Mouse (Mus musculus) gastrocnemius, postnatal 10 days (tissue): ENCODE data around the gene Klf12. TPM values are rescaled to one million over a fixed set of nuclear protein-coding genes. Genes with fewer than 3 reads are reported as not detected.

Source experiments
- DNase-seq: peaks from one replicate; pipeline ENCODE4 v3.0.0; 2021; ENCODE audit warnings: mixed read lengths
- total RNA-seq, 2 experiments: library from RNA; stranded (reverse); gene quantifications; 2 replicates each; pipeline ENCODE4 v1.2.3; 2021

Gene Klf12
- total RNA-seq, 2 experiments from 2014 or later = 11.8 to 14.2 TPM

DNA sequence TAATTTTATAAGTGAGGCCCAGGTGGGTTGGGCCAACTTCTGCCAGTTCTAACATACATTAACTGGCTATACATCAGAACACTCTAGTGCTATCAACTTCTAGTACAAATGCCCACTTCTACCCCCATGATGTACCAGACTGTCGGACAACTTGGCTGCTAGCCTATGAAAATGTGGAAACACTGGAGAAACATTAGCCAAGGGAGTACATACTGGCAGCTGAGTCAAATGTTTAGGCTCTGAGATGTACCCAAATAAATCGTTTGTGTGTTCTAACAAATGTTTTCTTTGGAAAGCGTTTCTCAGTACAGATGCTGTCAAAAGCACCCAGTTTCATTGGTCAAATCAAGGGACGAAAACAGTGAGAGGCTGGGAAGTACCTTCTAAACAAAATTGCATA, 152.0 kb downstream of the Klf12 start:
- DNase-seq = no peak

DNA sequence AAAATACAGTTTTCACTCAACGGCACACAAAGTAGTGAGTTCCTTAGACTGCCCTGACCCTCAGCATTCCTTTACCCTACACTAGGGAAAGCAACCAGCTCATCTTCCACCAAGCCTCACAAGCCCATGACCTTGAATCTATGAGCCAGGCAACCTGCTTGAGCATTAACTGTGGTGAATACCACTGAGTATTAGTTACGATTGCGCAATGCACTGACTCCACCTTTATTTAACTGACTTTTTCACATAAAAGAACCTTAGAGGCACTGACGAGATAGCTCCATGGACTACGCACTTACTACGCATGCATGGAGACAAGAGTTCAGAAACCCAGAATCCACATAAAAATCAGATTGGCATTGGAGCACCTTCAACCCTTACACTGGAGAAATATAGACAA, 158.4 kb downstream of the Klf12 start:
- DNase-seq = no peak

DNA sequence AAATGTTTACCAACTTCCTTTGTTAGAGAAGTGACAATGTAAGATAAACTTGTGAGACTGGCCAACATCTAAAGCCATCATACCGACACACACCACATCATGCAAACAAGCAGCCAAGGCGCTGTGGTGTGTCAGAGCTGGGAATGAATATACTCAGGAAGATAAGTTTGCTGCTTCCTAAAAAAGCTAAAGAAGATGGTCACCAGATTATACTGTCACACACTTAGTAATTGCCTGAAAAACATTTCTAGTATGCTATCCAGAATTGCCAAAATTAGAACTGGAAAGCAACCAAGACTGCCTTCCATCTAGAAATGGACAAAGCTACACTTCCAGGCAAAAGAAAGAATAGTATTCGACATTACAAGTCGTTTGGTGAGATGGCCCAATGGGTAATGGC, 163.4 kb downstream of the Klf12 start:
- no peak for DNase-seq

DNA sequence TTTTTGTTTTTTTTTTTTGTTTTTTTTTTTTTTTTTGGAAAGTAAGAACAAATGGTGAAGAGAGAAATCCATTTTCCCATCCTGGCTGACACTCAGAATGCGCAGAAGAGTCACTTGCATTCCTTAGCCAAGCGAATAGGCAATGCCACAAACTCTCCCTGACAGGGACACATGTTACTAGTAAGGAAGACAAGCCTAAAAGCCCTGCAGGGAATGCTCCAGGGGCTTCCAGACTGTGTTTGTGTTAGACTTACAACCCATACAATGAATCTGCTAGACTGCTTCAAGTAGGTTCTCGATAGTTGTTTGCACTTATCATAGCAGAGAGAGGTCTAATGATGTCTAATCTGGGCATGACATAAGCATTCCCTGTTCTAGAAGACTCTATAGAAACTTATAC, 164.6 kb downstream of the Klf12 start:
- DNase-seq = no peak

DNA sequence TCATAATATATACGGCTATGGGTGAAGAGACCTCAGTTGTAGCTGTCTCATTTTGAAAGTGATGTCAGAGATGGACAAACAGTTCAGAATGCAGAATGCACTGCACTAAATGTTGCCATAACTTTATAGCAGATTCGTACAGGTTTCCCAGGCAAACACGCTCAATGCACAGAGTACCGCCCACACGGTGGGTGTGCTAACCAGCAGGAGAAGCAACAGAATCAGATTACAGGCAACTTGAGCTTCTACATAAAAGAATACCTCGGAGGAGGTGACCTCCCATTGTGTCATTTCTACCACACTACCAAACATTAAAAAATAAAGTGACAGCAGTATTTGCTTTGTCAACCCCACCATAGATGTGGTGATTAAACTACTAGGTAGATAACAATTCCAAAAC, 171.1 kb downstream of the Klf12 start:
- DNase-seq = no peak

DNA sequence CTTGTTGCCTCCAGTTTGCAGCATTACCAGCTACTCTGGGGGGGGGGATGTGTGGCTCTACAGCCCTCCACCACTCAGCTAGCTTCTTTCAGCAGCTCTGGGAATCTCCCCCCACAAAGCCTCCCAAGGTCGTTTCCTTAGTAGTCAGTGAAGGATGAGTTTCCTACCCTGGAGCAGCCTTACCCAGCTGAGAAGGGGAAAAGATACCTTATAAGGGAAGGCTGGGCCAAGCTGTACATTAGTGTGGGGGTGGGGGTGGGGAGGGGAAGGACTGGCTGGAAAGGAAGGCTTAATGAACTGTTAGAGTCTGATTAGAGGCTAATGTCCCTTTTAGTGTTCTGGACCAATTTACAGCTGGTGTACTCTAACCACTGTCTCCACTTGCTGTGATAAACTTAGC, 172.7 kb downstream of the Klf12 start:
- DNase-seq = no peak

DNA sequence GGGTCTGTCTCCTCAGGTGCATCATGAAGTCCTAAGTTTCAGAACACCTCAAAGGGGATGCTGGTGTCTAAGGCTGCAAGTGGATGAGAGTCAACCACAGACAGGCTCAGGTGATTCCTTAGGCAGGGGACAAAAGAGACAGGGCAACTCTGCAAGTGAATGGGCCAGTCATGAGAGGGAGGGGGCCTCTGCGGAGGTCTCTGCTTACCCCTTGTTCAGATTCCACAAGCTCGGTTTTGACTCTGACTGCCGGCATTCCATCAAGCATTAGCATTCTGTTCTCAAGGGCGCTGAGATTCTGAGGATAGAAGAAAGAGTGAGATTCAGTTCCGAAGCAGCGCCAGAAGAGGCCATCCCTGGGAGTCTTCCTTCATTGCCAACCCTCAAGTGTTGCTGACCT, 174.9 kb downstream of the Klf12 start:
- no peak for DNase-seq

DNA sequence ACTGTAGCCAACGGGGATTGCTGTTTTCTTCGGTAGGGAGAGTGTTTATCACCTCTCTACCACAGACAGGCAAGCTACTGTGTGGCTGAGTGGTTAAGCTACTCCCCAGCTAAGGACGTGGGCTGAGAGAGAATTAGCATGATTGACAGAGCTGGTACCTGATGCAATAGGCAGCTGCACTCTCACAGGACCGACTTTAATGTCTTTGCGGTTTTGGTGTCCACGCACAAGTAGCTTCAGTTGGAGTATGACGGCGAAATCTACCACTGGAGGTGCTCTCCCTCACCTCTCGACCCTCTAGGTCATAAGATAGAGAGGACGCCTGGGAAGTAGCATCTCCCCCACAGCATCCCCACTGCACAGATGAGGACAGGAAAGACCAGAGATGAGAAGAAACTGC, 178.9 kb downstream of the Klf12 start:
- DNase-seq = no peak

DNA sequence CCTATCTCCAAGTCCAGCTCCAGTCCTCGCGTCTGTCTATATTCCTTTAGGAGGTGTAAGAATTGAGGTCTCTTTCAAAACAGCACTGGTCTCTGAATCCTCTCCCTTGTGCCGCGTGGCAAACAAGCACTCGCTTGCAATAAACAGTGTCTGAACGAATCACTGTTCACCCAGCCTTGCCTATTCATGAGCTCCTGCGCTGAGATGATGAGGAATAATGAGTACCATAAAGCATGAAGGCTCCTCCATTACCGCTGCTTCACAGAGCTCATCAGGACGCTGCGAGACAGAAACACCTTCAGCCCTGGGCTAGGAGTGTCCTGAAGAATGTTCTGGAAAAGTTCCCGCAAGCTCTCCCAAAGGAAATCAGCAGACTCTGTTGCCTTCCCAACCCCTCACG, 179.7 kb downstream of the Klf12 start:
- DNase-seq = no peak

DNA sequence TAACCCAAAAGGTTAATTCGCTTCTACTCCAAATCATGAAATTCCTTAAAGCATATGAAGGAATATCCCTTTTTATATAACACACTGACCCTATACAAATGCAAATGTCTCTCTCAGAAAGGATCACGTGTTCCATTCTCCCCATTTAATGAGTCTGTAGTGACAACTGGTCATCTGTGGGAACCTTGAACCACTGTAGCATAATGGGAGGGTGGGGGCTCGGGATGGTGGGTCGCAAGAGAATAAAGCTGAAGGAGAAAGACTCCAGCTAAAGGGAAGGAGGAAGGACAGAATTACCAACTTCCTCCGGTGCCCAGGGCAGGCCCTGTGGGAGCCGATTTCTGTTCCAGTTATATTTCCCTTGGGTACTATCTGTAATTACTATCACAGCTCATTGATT, 180.7 kb downstream of the Klf12 start:
- no peak for DNase-seq

DNA sequence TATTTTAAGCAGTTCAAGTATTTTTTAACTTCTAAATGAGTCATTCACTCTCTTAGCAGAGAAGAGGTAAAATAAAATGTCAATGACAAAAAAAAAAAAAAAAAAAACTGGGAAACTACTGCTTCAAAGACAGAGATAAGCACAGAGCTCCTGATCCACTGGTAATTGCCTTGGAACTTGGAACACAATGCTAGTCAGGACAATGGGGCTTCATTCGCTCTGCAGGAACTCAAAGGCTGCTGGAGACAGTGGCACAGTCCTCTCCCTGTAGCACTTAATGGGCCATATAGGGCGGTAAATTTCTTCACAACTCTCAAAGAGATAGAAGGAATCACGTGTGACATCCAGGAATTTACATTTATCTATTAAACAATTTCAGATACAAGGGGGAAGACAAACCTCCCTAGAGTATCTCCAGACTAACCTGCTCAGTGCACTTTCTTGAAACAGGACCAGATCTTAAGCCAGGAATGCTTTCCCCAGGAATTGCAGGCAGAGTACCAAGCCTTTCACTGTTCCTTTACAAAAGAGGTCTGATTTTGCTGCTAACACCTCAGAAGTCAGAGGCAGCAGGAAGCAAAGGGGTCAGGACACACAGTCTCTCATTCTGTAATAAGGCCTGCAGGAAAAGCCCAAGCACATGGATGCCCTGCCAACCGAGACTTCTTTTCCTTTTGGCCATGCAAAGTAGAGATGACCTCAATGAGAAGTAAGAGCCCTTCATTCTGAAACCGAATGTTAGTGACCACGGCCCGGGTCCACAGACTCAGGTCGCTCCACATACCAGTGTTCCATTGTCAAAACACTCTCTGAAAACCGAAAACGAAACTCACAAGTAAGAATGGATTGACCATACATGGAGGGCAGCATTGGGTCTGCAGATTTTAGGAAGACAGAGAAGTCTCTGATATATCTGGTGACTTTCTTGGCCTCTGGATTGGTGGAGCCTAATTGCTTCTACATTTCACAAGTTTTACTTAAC, 187.0 kb downstream of the Klf12 start:
- no peak for DNase-seq

DNA sequence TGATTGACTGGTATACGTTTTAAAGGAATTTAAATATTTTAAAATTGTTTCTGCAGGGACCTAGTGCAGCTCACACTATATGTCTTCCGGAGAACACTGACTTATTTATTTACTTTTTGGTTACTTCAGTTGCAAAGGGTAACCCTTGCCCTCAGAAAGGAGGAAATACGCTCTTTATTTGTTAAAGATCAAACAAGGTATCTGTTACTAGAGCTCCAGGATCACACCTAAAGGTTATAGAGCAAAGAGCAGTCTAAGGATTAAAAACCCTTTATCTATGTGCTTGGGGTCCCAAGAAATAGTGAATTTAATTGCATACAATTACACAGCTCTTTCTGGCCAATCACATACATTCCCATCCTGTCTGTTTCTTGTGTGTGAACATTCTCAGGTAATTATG, 188.7 kb downstream of the Klf12 start:
- DNase-seq = no peak

DNA sequence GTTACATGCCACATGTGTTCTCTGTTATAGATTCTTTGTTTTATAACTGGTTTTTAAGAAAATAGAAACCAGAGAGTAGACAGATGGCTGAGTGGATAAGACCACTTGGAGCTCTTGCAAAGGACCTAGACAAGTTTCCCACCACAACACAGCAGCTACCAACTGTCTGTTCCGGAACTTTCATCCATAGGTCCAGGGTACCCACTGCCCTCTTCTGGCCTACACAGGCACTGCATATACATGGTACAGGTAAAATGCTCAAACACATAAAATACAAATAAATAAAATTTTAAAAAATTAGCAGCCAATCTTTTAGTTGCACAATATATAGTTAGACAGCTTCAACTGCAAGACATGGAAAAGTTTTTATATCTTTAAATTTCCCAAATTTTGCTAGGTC, 194.0 kb downstream of the Klf12 start:
- DNase-seq = no peak

DNA sequence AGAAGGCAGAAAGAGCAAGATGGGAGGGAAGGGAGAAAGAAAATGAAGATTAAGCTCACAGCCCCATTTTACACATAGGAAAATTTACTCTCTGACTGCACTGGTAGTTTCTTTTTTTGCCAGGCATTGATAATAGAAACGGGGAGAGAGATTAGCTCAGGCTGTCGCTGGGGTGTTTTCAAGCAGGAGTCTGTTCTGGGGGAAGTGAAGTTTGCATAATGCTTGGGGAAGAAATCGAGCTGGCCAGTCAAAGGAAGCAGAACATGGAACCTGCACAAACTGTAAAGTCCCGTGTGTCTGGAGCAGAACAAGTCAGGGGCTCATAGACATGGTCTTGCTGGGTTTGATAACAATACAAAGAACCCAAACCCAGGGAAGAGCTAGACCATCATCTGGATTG, 204.9 kb downstream of the Klf12 start:
- no peak for DNase-seq

DNA sequence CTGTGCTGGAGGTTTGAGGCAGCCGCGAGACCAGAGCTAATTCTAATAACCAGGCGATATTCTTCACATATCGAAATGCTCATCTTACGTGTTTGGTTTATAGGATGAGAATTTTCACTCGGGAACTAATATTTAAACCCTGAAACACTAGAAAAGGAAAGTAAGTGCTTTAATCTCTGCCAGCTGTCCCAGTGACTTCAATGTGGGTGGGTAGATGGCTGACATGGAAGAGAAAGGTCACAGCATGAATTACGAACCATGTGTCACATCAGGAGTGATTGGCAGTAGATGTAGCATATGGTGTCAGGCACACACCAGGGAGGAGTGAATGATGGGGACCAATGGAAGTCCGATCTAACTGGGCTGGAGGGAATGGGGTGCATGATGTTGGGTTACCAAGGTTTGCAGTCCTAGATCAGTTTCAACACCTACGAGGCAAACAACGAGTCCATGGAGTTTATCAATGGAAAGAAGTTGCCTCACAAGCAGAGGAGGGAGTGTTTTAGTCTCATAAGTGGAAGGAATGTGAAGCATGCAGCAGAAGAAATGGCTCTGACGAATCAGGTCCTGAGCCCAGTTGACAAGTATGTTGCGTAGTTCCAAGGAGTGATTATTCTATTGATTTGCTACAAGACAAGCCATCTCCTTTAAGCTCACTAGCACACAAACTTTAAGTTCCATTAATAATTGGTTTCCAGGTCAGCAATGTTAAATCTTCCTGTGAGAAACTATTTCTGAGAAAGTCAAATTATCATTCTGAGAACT, 211.9 kb downstream of the Klf12 start:
- no peak for DNase-seq

DNA sequence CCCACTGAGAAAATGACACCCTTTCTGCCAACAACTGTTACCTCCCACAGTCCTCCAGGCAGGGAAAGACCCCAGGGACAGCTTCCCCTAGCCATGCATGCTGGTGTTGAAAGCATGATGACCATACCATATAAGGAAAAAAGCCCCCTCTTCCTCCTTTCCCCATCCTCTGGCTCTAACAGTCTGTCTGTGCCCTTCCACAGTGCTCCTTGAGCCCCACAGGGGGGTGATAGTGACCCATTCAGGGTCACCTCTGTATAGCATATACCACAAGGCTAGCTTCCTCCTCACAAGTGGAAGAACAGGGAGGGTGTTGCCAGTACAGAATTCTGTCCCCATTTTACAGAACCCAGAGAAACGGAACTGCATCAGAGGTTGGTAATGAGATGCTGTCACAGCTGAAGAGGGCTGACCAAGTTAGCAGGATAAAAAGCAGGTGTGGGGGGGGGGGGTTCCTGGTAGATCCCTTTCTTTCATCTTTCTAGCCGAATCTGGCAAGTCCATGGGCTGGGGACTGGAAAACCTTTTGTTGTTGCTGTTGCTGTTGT, 214.9 kb downstream of the Klf12 start:
- no peak for DNase-seq

DNA sequence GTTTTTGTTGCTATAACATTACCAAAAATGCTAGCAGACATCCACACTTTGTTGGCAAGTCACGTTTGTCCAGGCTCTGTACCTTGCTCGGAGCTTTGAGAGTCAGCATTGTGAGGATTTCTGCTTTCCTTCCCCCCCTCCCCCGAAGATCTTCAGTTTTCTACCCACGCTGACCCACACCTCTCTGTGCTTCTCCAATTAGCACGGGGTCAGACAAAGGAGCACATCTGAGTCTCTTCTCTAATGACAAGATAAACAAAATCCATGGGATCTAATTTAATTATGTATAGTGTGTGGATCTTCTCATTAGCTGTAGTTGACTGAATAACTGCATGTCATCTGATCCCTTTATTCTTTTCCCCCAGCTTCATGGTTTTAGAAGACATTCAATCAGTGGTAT, 215.8 kb downstream of the Klf12 start:
- no peak for DNase-seq

DNA sequence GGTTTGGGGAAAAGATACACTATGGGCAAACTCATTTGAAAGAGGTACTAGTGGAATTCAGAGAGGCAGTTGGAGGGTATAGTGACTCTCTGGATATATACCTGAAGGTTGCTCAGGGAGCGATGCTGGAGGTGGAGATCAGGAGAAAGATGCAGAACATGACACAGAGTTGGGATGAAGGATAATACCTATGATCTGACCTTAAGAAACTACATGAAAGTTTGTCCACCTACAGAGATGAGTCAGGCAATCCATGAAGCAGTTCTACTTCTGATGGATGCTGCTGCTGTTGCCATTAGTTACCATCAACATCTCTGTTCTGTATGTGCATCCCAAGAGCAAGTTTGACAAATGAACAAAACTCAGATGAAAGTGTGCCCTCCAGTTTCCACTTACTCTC, 222.0 kb downstream of the Klf12 start:
- no peak for DNase-seq

DNA sequence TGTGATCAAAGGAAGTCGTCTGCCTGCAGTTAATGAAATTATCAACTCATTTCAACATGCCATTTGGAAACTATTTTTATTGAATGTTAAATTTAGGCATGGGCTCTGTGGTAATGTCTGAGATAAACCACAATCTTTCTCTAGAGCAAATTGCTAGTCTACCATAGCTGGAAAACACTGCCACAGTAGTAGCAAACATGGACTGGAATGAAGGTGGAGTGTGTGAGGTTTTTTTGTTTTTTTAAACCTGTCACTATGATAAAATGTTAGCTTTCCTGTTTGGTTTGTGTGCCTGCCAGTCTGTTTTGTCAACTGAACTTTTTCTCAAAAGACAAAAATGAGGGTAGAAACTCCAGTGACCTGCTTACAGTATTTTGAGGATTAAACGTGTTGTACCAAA, 230.3 kb downstream of the Klf12 start:
- DNase-seq = no peak

DNA sequence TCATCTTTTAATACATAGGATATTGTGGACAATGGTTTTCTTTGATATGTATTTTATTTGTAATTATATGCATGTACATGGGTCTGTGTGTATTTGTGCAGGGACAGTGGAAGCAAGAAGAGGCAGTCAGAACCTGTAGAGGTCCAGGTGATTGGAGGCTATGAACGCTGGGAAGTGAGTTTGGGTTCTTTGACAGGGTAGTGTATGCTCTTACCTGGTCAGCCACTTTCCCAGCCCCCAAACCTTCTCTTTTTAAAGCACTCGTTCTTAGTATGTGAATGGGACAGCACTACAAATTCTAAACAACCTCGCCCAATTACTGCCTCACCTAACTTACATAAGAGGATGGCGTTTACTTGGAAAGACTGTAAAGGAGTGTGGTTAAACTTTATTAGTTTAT, 231.0 kb downstream of the Klf12 start:
- DNase-seq = no peak

DNA sequence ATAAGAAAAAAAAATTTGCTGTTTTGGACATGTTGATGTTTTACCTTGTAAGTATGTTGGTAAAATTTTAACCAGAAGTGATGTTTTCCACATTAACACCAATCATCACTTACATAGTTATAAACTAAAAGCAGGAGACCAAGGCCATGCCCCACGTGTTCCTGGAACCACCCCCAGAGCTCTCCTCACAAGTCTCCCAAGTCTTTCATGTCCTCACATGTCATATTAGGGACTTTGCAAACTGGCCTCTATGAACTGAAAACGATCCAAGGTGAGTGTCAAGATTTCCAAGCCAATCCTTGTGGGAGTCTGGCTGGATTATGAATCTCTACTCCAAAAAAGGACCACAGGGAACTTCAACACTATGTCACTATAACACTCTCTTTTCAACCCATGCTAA, 231.6 kb downstream of the Klf12 start:
- DNase-seq = no peak

DNA sequence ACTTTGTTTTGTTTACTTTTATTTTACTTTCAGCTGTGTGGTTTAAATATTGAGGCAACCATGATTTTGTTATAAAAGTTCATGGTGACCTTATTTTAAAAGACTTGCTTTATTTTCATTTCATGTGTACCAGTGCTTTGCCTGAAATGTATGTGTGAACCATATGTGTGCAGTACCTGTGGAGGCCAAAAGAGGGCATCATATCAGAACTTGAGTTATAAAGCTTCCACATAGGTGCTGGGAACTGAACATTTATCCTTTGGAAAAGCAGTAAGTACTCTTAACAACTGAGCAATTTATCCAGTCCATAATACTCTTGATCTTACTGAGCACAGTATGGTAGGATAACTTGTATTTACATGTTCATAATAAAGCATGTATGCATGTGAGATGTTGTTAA, 239.0 kb downstream of the Klf12 start:
- DNase-seq = no peak

DNA sequence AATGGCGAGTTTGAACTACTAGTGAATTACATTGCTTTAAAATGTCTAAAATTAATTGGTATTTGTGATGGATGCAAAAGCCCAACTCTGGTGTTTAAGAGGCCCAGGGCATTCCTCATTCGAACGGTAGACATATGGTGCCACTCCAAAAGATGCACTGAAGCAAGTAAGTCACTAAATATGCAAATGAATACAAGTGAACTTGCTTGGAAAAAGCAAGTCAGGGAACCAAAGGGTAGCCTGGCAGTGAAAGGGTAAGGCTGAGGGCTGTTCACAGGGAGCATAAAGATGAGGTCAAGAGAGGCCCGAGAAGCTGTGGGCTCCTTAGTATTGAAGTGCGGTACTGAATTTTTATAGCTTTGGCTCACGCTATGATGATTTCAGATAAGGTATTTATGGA, 242.7 kb downstream of the Klf12 start:
- no peak for DNase-seq
